Mouse (Mus musculus) layer of hippocampus, adult 11-12 months (tissue): ENCODE data around the gene Hnrnpc.
"Not testable (repeated sequence)": the region's sequence is repeated elsewhere in the genome, so short reads cannot be mapped to it uniquely, and the experiment has no call there.

Experiments
- DNase-seq: peaks from one replicate; pipeline ENCODE4 v3.0.0; 2022; ENCODE audit warnings: low spot score

Gene Hnrnpc

GRCm38 (mm10) chr14:52103474-52103855, 363 bp downstream of the Hnrnpc start:
- no peak for DNase-seq

- no peak for DNase-seq
Measured at GRCm38 (mm10) chr14:52101285-52102157, 2.3 kb downstream of the Hnrnpc start.

- no peak for DNase-seq
Measured at GRCm38 (mm10) chr14:52100170-52100960, 3.5 kb downstream of the Hnrnpc start.

- DNase-seq: no peak
Measured at GRCm38 (mm10) chr14:52099563-52099962, 4.3 kb downstream of the Hnrnpc start.

- not testable (repeated sequence) for DNase-seq
Measured at GRCm38 (mm10) chr14:52098387-52098786, 5.4 kb downstream of the Hnrnpc start.

GRCm38 (mm10) chr14:52097191-52097590, 6.6 kb downstream of the Hnrnpc start:
- not testable (repeated sequence) for DNase-seq

GRCm38 (mm10) chr14:52094533-52094932, 9.3 kb downstream of the Hnrnpc start:
- no peak for DNase-seq

- no peak for DNase-seq
Measured at GRCm38 (mm10) chr14:52083083-52083482, 20.7 kb downstream of the Hnrnpc start.

GRCm38 (mm10) chr14:52071599-52072137, 32.2 kb downstream of the Hnrnpc start:
- no peak for DNase-seq

- no peak for DNase-seq
Measured at GRCm38 (mm10) chr14:52066135-52066534, 37.7 kb downstream of the Hnrnpc start.

- DNase-seq: no peak
Measured at GRCm38 (mm10) chr14:52061798-52062197, 42.0 kb downstream of the Hnrnpc start.

GRCm38 (mm10) chr14:52060800-52061199, 43.0 kb downstream of the Hnrnpc start:
- DNase-seq: peak; percentile 15

- DNase-seq: no peak
Measured at GRCm38 (mm10) chr14:52059982-52060381, 43.8 kb downstream of the Hnrnpc start.

GRCm38 (mm10) chr14:52052720-52053119, 51.1 kb downstream of the Hnrnpc start:
- not testable (repeated sequence) for DNase-seq

GRCm38 (mm10) chr14:52045966-52046565, 57.8 kb downstream of the Hnrnpc start:
- DNase-seq: no peak

GRCm38 (mm10) chr14:52044901-52045678, 58.7 kb downstream of the Hnrnpc start:
- DNase-seq: peak; percentile 28

- DNase-seq: no peak
Measured at GRCm38 (mm10) chr14:52043446-52043845, 60.4 kb downstream of the Hnrnpc start.

- not testable (repeated sequence) for DNase-seq
Measured at GRCm38 (mm10) chr14:52042359-52042758, 61.5 kb downstream of the Hnrnpc start, which contains the start of gene Olfr221. TSS of gene Olfr221 (minus strand) at chr14:52042459.

GRCm38 (mm10) chr14:52039332-52039731, 64.5 kb downstream of the Hnrnpc start:
- no peak for DNase-seq

- DNase-seq: no peak
Measured at GRCm38 (mm10) chr14:52035926-52036325, 67.9 kb downstream of the Hnrnpc start.

- DNase-seq: no peak
Measured at GRCm38 (mm10) chr14:52026342-52026741, 77.5 kb downstream of the Hnrnpc start.
